Mouse (Mus musculus): ENCODE data around the gene Btbd11. TPM values are rescaled to one million over a fixed set of nuclear protein-coding genes. Genes with fewer than 3 reads are reported as not detected.

The Btbd11 gene
- polyA plus RNA-seq, 1 experiment, result 1.3 TPM

DNA sequence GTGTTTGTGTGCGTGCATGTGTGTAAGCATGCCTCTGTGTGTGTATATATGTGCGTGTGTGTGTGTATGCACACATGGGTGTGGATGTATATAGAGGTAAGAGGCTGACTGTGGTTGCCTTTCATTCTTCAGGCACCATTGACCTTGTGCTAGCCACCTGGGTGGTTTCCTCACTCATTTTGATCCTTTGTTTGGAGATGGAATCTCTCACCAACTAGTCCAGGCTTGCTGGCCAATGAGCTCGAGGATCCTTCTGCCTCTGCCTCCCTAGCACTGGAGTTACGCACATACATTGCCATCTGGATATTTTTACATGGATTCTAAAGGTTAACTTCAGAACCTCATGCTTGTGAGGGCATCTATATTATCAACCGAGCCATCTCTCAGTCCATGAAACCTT lies 184.8 kb downstream of the Btbd11 start:
- WGBS, result 85% methylated on average over 5 of the region's 5 CpGs
- DNase-seq (ENCODE audit: low read depth, low spot score), result no peak

- no peak for DNase-seq (ENCODE audit: low read depth, low spot score)
- 70% methylated on average over 7 of the region's 7 CpGs for WGBS
These were observed 186.0 kb downstream of the Btbd11 start for GRCm38 (mm10) chr10:85572571-85572970.

DNA sequence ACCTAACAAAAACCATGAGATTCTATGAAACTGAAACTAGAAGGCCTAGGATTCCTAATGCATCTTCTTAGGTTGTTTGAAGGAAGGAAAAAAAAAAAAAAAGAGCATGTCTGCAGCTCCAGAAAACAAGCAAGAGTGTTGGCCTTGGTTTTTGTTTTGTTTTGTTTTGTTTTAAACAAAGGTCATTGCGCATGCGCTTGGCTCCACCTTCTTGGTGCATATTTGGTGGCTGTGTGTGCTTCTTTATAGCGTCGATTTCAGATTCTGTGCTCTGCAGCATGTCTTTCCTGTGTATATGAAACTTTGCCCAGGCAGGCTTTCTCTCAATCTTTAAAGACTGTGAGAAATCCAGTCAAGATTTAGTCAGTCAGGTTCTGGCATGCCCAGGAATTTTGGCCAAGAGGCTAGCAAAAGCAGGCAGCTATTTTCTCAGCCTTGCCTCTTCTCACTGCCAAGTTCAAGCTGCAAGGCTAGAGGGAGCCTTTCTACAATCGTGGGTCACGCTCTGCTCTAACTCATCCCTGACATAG lies 191.3 kb downstream of the Btbd11 start:
- no peak for DNase-seq (ENCODE audit: low read depth, low spot score)
- WGBS, result 80% methylated on average over 6 of the region's 6 CpGs

GRCm38 (mm10) chr10:85578571-85579465 lies 192.2 kb downstream of the Btbd11 start:
- DNase-seq (ENCODE audit: low read depth, low spot score), result no peak
- WGBS, result 88% methylated on average over 13 of the region's 13 CpGs

DNA sequence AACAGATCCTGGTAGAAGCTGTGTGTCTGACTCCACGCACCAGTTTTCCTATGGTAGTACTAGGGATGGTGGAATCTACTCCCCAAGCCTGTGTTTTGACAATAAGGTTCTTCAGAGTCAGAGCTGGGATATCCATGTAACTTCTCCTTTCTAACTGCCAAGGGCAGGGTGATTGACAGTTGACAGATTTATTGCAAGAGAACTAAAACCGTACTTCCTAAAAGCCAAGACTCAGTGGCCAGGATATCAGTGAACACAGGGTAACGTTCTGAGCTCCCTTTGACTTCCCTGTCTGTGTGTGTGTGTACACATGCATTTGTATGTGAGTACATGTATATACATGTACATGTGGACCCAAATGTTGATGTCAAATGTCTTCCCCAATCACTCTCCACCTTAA lies 201.1 kb downstream of the Btbd11 start:
- DNase-seq (ENCODE audit: low read depth, low spot score), result no peak
- WGBS, result 79% methylated on average over 3 of the region's 3 CpGs

- DNase-seq (ENCODE audit: low read depth, low spot score), result no peak
- WGBS, result 25% methylated on average over 2 of the region's 2 CpGs
These were observed 203.4 kb downstream of the Btbd11 start for GRCm38 (mm10) chr10:85590043-85590442.

GRCm38 (mm10) chr10:85591296-85591695 lies 204.7 kb downstream of the Btbd11 start:
- 73% methylated on average over 2 of the region's 2 CpGs for whole genome bisulfite sequencing

GRCm38 (mm10) chr10:85591986-85592385 lies 205.4 kb downstream of the Btbd11 start:
- no peak for DNase-seq (ENCODE audit: low read depth, low spot score)
- WGBS, result 44% methylated on average over 6 of the region's 6 CpGs

More at GRCm38 (mm10) chr10:85591296-85591695, 204.7 kb downstream of the Btbd11 start:
- no peak for DNase-seq (ENCODE audit: low read depth, low spot score)

DNA sequence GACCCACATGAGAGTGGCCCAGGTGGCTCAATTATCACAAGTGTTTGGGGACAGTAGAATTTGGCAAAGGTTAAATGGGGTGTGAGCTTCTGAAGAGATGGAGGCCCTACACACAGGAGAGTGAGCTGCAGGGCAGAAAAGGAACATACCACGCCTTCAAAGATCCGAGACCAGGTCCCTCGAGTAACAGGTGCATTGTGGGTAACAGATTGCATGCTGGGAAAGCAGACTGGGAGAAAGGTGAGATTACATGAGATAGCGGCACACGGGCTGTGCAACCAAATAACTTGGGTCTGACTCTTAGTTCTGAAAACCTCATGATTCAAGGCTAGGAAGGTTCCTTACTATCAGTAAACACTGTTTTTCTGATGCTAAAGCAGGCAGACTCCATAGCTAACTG lies 209.7 kb downstream of the Btbd11 start:
- no peak for DNase-seq (ENCODE audit: low read depth, low spot score)
- WGBS, result 85% methylated on average over 5 of the region's 5 CpGs

GRCm38 (mm10) chr10:85598093-85598599 lies 211.5 kb downstream of the Btbd11 start:
- peak; percentile 19 for DNase-seq (ENCODE audit: low read depth, low spot score)
- WGBS, result 17% methylated on average over 9 of the region's 9 CpGs

GRCm38 (mm10) chr10:85598603-85599542 lies 212.3 kb downstream of the Btbd11 start:
- WGBS, result 3% methylated on average over 41 of the region's 41 CpGs
- no peak for DNase-seq (ENCODE audit: low read depth, low spot score)

DNA sequence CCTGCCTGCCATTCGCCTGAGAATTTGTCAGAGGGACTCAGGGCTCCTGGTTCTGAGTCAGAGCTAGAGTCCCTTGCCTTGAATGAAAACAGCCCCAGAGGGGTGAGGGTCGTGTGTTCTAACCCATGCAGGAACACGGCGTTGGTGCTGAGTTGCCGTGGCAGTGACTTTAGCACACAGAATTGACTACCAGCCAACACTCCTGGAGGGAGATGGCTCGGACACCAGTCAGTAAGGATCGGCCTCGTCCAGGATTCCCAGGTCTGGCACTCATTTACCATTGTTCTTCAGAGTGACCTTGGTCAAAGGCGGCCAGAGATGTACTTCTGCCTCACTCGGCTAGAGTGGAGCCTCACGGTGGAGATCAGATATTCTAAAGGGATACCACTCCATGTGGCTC lies 215.9 kb downstream of the Btbd11 start:
- WGBS, result 84% methylated on average over 11 of the region's 11 CpGs
- no peak for DNase-seq (ENCODE audit: low read depth, low spot score)

- DNase-seq (ENCODE audit: low read depth, low spot score), result no peak
- WGBS, result 74% methylated on average over 9 of the region's 9 CpGs
These were observed 217.9 kb downstream of the Btbd11 start for GRCm38 (mm10) chr10:85604556-85604955.

- no peak for DNase-seq (ENCODE audit: low read depth, low spot score)
- WGBS, result 83% methylated on average over 14 of the region's 14 CpGs
These were observed 222.1 kb downstream of the Btbd11 start for GRCm38 (mm10) chr10:85608550-85609278.

- no peak for DNase-seq (ENCODE audit: low read depth, low spot score)
- WGBS, result 49% methylated on average over 8 of the region's 8 CpGs
These were observed 230.5 kb downstream of the Btbd11 start for GRCm38 (mm10) chr10:85617080-85617479.

DNA sequence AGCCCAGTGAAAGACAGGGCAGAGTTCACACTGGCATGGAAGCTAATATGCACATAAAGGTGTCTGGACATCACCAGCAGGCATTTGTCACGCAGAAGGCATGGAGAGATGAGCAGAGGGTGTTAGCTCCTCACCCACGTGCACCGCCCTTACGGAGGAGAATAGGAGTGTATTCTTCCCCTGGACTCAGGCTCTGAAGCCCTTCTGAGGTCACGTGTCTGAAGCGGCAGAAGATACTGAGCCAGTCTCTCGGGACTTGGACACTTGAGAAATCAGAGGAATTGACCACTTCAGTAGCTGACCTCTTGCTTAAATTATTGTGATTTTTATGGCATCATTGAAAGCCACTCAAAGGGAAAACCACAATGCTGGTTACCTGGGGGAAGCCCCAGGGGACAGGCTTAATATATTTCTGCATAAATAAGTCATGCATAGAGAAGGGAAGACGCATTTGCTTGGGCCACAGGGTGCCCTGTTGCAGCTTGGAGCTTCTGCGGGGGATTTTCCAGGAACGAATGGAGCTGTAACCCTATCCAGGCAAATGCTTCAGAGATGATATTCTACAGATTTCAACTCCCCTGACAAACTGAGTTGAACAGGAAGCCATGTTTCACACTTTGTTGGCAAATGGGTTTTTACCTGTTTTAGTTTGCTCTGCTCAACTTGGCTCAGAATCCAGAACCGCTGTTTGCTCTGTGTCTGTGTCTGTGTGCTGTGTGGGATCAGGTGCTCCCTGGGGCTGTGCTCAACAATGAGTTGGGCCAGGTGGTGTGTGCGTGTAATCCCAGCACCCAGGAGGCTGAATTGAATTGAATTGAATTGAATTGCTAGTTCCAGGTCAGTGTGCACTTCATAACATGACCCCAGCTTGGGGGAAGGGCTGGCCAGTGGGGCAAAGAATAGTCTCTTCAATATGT lies 231.1 kb downstream of the Btbd11 start:
- no peak for DNase-seq (ENCODE audit: low read depth, low spot score)
- 79% methylated on average over 12 of the region's 12 CpGs for whole genome bisulfite sequencing

GRCm38 (mm10) chr10:85621067-85621466 lies 234.5 kb downstream of the Btbd11 start:
- WGBS, result 82% methylated on average over 6 of the region's 6 CpGs

DNA sequence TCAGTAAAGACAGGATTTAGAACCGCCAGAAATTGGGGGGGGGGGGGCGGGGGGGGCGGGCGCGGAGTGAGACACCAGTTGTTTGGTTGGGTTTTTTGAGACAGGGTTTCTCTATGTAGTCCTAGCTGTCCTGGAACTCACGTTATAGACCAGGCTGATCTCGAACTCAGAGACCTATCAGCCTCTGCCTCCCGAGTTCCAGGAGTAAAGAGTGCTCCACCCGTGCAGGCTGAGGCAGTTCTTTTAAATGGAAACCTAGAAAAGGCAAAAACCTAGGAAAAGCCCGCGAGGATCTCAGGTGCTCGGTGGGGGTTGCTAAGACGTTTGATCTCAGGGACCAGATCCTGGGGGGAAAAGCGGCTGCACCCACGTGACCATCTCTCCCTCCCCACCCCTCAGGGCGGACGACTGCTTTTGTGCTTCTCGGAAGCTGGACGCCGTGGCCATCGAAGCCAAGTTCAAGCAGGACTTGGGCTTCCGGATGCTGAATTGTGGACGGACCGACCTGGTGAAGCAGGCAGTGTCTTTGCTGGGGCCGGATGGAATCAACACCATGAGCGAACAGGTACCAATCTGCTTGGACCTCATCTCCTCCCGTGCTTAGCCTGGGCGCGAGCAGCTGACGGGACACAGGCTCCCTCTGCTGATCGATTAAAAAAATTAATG lies 238.0 kb downstream of the Btbd11 start:
- DNase-seq (ENCODE audit: low read depth, low spot score), result no peak

More at GRCm38 (mm10) chr10:85621067-85621466, 234.5 kb downstream of the Btbd11 start:
- no peak for DNase-seq (ENCODE audit: low read depth, low spot score)

More for the DNA sequence above, 238.0 kb downstream of the Btbd11 start:
- WGBS, result 5% methylated on average over 31 of the region's 31 CpGs

Data from large intestine, adult 2 months (tissue).